Mouse (Mus musculus): ENCODE measurements around the gene Ddrgk1. TPM values are rescaled to one million over a fixed set of nuclear protein-coding genes. Genes with fewer than 3 reads are reported as not detected.
"Not testable (repeated sequence)": the region's sequence is repeated elsewhere in the genome, so short reads cannot be mapped to it uniquely, and the experiment has no call there.

Gene Ddrgk1
- polyA plus RNA-seq, 1 experiment from 2014 or later = 50.5 TPM

- Histone ChIP-seq H3K4me3 (replicated peaks; ENCODE audit: low read depth, low read length) (no peak overlapping the region), H3K9ac (replicated peaks; ENCODE audit: low read length) (no peak overlapping the region), H3K27ac (replicated peaks; ENCODE audit: low read depth, low read length) (no peak overlapping the region), H3K4me2 (ENCODE audit: low read length) (no peak overlapping the region), H3K4me1 (ENCODE audit: control insufficient read depth, insufficient read depth, low read length) (peaks cover 10% of the 10 kb centered on the region), H3K36me3 (ENCODE audit: control insufficient read depth, insufficient read depth, low read length) (peaks cover 76% of the 10 kb centered on the region), H3K27me3 (ENCODE audit: control insufficient read depth, insufficient read depth, low read length) (no peaks in the 10 kb centered on the region), H3K9me3 (ENCODE audit: control insufficient read depth, low read length) (no peaks in the 10 kb centered on the region)
- WGBS = 94% methylated on average over 10 of the region's 10 CpGs
- no peak for ATAC-seq (ENCODE audit: low FRiP score, low TSS enrichment)
- DNase-seq = no peak
Observed at GRCm38 (mm10) chr2:130658530-130658929, 5.9 kb downstream of the Ddrgk1 start.

GRCm38 (mm10) chr2:130657541-130657940, 6.9 kb downstream of the Ddrgk1 start:
- Histone ChIP-seq H3K9me3 (ENCODE audit: control insufficient read depth, low read length) (no peaks in the 10 kb centered on the region), H3K27ac (replicated peaks; ENCODE audit: low read depth, low read length) (no peak overlapping the region), H3K9ac (replicated peaks; ENCODE audit: low read length) (no peak overlapping the region), H3K4me2 (ENCODE audit: low read length) (no peak overlapping the region), H3K36me3 (ENCODE audit: control insufficient read depth, insufficient read depth, low read length) (peaks cover 84% of the 10 kb centered on the region), H3K4me3 (replicated peaks; ENCODE audit: low read depth, low read length) (no peak overlapping the region), H3K4me1 (ENCODE audit: control insufficient read depth, insufficient read depth, low read length) (no peaks in the 10 kb centered on the region), H3K27me3 (ENCODE audit: control insufficient read depth, insufficient read depth, low read length) (no peaks in the 10 kb centered on the region)
- ATAC-seq (ENCODE audit: low FRiP score, low TSS enrichment) = no peak
- WGBS = 86% methylated on average over 6 of the region's 6 CpGs
- no peak for DNase-seq

- no peak overlapping the region for H3K4me2 ChIP-seq (ENCODE audit: low read length)
- no peak overlapping the region for H3K4me3 ChIP-seq (replicated peaks; ENCODE audit: low read depth, low read length)
- DNase-seq (no peak), ATAC-seq (ENCODE audit: low FRiP score, low TSS enrichment) (no peak)
- H3K4me1 ChIP-seq (ENCODE audit: control insufficient read depth, insufficient read depth, low read length) = no peaks in the 10 kb centered on the region
- no peak overlapping the region for H3K9ac ChIP-seq (replicated peaks; ENCODE audit: low read length)
- peaks cover 83% of the 10 kb centered on the region for H3K36me3 ChIP-seq (ENCODE audit: control insufficient read depth, insufficient read depth, low read length)
- no peak overlapping the region for H3K27ac ChIP-seq (replicated peaks; ENCODE audit: low read depth, low read length)
- no peaks in the 10 kb centered on the region for H3K27me3 ChIP-seq (ENCODE audit: control insufficient read depth, insufficient read depth, low read length)
- no peaks in the 10 kb centered on the region for H3K9me3 ChIP-seq (ENCODE audit: control insufficient read depth, low read length)
- 94% methylated on average over 9 of the region's 9 CpGs for WGBS
Observed at GRCm38 (mm10) chr2:130656536-130656935, 7.9 kb downstream of the Ddrgk1 start.

- ATAC-seq (ENCODE audit: low FRiP score, low TSS enrichment) = no peak
- H3K27ac ChIP-seq (replicated peaks; ENCODE audit: low read depth, low read length) = no peak overlapping the region
- 93% methylated on average over 6 of the region's 6 CpGs for WGBS
Observed at GRCm38 (mm10) chr2:130655660-130656339, 8.7 kb downstream of the Ddrgk1 start.

GRCm38 (mm10) chr2:130653760-130654159, 10.7 kb downstream of the Ddrgk1 start:
- H3K27me3 ChIP-seq (ENCODE audit: control insufficient read depth, insufficient read depth, low read length) = no peaks in the 10 kb centered on the region
- H3K9ac ChIP-seq (replicated peaks; ENCODE audit: low read length) = no peak overlapping the region
- H3K9me3 ChIP-seq (ENCODE audit: control insufficient read depth, low read length) = no peaks in the 10 kb centered on the region
- DNase-seq (no peak), ATAC-seq (ENCODE audit: low FRiP score, low TSS enrichment) (no peak)
- no peak overlapping the region for H3K4me2 ChIP-seq (ENCODE audit: low read length)
- H3K4me1 ChIP-seq (ENCODE audit: control insufficient read depth, insufficient read depth, low read length) = no peaks in the 10 kb centered on the region
- H3K36me3 ChIP-seq (ENCODE audit: control insufficient read depth, insufficient read depth, low read length) = peaks cover 74% of the 10 kb centered on the region
- 87% methylated on average over 1 of the region's 1 CpGs for WGBS
- no peak overlapping the region for H3K27ac ChIP-seq (replicated peaks; ENCODE audit: low read depth, low read length)
- H3K4me3 ChIP-seq (replicated peaks; ENCODE audit: low read depth, low read length) = no peak overlapping the region

More at GRCm38 (mm10) chr2:130655660-130656339, 8.7 kb downstream of the Ddrgk1 start:
- Histone ChIP-seq H3K9me3 (ENCODE audit: control insufficient read depth, low read length) (no peaks in the 10 kb centered on the region), H3K27me3 (ENCODE audit: control insufficient read depth, insufficient read depth, low read length) (no peaks in the 10 kb centered on the region), H3K36me3 (ENCODE audit: control insufficient read depth, insufficient read depth, low read length) (peaks cover 75% of the 10 kb centered on the region), H3K4me1 (ENCODE audit: control insufficient read depth, insufficient read depth, low read length) (no peaks in the 10 kb centered on the region), H3K4me3 (replicated peaks; ENCODE audit: low read depth, low read length) (no peak overlapping the region), H3K4me2 (ENCODE audit: low read length) (no peak overlapping the region), H3K9ac (replicated peaks; ENCODE audit: low read length) (no peak overlapping the region)
- no peak for DNase-seq

GRCm38 (mm10) chr2:130653303-130653702, 11.2 kb downstream of the Ddrgk1 start:
- Histone ChIP-seq H3K27me3 (ENCODE audit: control insufficient read depth, insufficient read depth, low read length) (no peaks in the 10 kb centered on the region), H3K9ac (replicated peaks; ENCODE audit: low read length) (no peak overlapping the region), H3K4me1 (ENCODE audit: control insufficient read depth, insufficient read depth, low read length) (no peaks in the 10 kb centered on the region), H3K9me3 (ENCODE audit: control insufficient read depth, low read length) (no peaks in the 10 kb centered on the region), H3K4me2 (ENCODE audit: low read length) (no peak overlapping the region), H3K27ac (replicated peaks; ENCODE audit: low read depth, low read length) (no peak overlapping the region), H3K36me3 (ENCODE audit: control insufficient read depth, insufficient read depth, low read length) (peaks cover 69% of the 10 kb centered on the region), H3K4me3 (replicated peaks; ENCODE audit: low read depth, low read length) (no peak overlapping the region)
- 97% methylated on average over 2 of the region's 2 CpGs for WGBS
- ATAC-seq (ENCODE audit: low FRiP score, low TSS enrichment) = no peak
- DNase-seq = no peak

GRCm38 (mm10) chr2:130649028-130649427, 15.4 kb downstream of the Ddrgk1 start:
- not testable (repeated sequence) for H3K27me3 ChIP-seq (ENCODE audit: control insufficient read depth, insufficient read depth, low read length); H3K4me1 ChIP-seq (ENCODE audit: control insufficient read depth, insufficient read depth, low read length); H3K27ac ChIP-seq (replicated peaks; ENCODE audit: low read depth, low read length); H3K4me3 ChIP-seq (replicated peaks; ENCODE audit: low read depth, low read length); H3K4me2 ChIP-seq (ENCODE audit: low read length); H3K9me3 ChIP-seq (ENCODE audit: control insufficient read depth, low read length); H3K9ac ChIP-seq (replicated peaks; ENCODE audit: low read length); DNase-seq; ATAC-seq (ENCODE audit: low FRiP score, low TSS enrichment)
- 83% methylated on average over 6 of the region's 6 CpGs for WGBS
- H3K36me3 ChIP-seq (ENCODE audit: control insufficient read depth, insufficient read depth, low read length) = peaks cover 27% of the 10 kb centered on the region

- Histone ChIP-seq H3K9me3 (ENCODE audit: control insufficient read depth, low read length) (no peaks in the 10 kb centered on the region), H3K27me3 (ENCODE audit: control insufficient read depth, insufficient read depth, low read length) (peaks cover 5% of the 10 kb centered on the region; the same call in 1 of the 2 replicates), H3K4me3 (replicated peaks; ENCODE audit: low read depth, low read length) (no peak overlapping the region), H3K9ac (replicated peaks; ENCODE audit: low read length) (no peak overlapping the region), H3K36me3 (ENCODE audit: control insufficient read depth, insufficient read depth, low read length) (peaks cover 4% of the 10 kb centered on the region; the same call in 1 of the 2 replicates), H3K4me2 (ENCODE audit: low read length) (no peak overlapping the region), H3K4me1 (ENCODE audit: control insufficient read depth, insufficient read depth, low read length) (peaks cover 6% of the 10 kb centered on the region; the same call in 1 of the 2 replicates), H3K27ac (replicated peaks; ENCODE audit: low read depth, low read length) (no peak overlapping the region)
- ATAC-seq (ENCODE audit: low FRiP score, low TSS enrichment) (no peak), DNase-seq (no peak)
- WGBS = 86% methylated on average over 4 of the region's 4 CpGs
Observed at GRCm38 (mm10) chr2:130645198-130645597, 19.3 kb downstream of the Ddrgk1 start.
